Mouse (Mus musculus) forebrain, embryonic 14.5 days (tissue): Measurements from ENCODE around the gene H2-Eb2. TPM values are rescaled to one million over a fixed set of nuclear protein-coding genes. Genes with fewer than 3 reads are reported as not detected.

ENCODE experiments used
- ATAC-seq: fragments of 200-750 bp; cut with Nextera tagmentation; 2 replicates; pipeline ENCODE4 v1.8.0; 2017; ENCODE audit warnings: mild to moderate bottlenecking, moderate library complexity
- DNase-seq: peaks from one replicate; pipeline ENCODE4 v3.0.0-alpha.2; 2015; ENCODE audit warnings: low spot score
- H3K27ac ChIP-seq: fragments of 300-500 bp; sonication (generic); 2 replicates; pipeline ENCODE4 v1.5.1; 2014; ENCODE audit warnings: low read depth, mild to moderate bottlenecking, control low read depth, low read length, moderate library complexity
- H3K27me3 ChIP-seq: fragments of 300-500 bp; sonication (generic); replicated peaks from 2 replicates; pipeline ENCODE4 v1.6.1; 2014; ENCODE audit warnings: low read length, control low read depth, mixed read lengths; ENCODE audit not compliant: control insufficient read depth, insufficient read depth
- H3K36me3 ChIP-seq: fragments of 300-500 bp; sonication (generic); 2 replicates; pipeline ENCODE4 v1.6.1; 2014; ENCODE audit warnings: low read length, control low read depth; ENCODE audit not compliant: control insufficient read depth, insufficient read depth
- H3K4me1 ChIP-seq: fragments of 300-500 bp; sonication (generic); 2 replicates; pipeline ENCODE4 v1.6.1; 2014; ENCODE audit warnings: antibody characterized with exemption, low read length, control low read depth; ENCODE audit not compliant: control insufficient read depth, insufficient read depth
- H3K4me2 ChIP-seq: fragments of 300-500 bp; sonication (generic); 2 replicates; pipeline ENCODE4 v1.6.1; 2014; ENCODE audit warnings: mild to moderate bottlenecking, control low read depth, low read length
- H3K4me3 ChIP-seq: fragments of 300-500 bp; sonication (generic); 2 replicates; pipeline ENCODE4 v1.5.1; 2014; ENCODE audit warnings: low read depth, low read length, control low read depth
- H3K9ac ChIP-seq: fragments of 300-500 bp; sonication (generic); 2 replicates; pipeline ENCODE4 v1.6.1; 2014; ENCODE audit warnings: mild to moderate bottlenecking, low read length, control low read depth, moderate library complexity
- H3K9me3 ChIP-seq: fragments of 300-500 bp; sonication (generic); replicated peaks from 2 replicates; pipeline ENCODE4 v1.6.1; 2016; ENCODE audit warnings: low read length, control low read depth, mixed read lengths; ENCODE audit not compliant: control insufficient read depth
- WGBS: fragments of 180-500 bp; shearing (Covaris S2); extraction: QIAGEN DNeasy Blood & Tissue Kit; methylation state at CpG from one replicate; pipeline ENCODE4 v1.1.7; 2014; 5-methylcytosine and 5-hydroxymethylcytosine counted together
- polyA plus RNA-seq: library from polyadenylated mRNA; unstranded; fragments of >200 nt; fragmentation: Nextera tagmentation; extraction: Ambion mirVana; gene quantifications from 2 replicates; pipeline ENCODE4 v1.2.1, GENCODE M21; 2014

H2-Eb2 gene
- polyA plus RNA-seq, 1 experiment from 2014 or later = not detected

GRCm38 (mm10) chr17:34329807-34330206, 4.3 kb downstream of the H2-Eb2 start:
- Histone ChIP-seq H3K4me1 (no peaks in the 10 kb centered on the region), H3K4me2 (no peak overlapping the region), H3K27me3 (no peaks in the 10 kb centered on the region), H3K4me3 (no peak overlapping the region), H3K27ac (no peak overlapping the region), H3K9me3 (no peaks in the 10 kb centered on the region), H3K36me3 (no peaks in the 10 kb centered on the region), H3K9ac (no peak overlapping the region)
- 80% methylated on average over 2 of the region's 2 CpGs for WGBS
- DNase-seq (no peak), ATAC-seq (no peak)

GRCm38 (mm10) chr17:34331200-34331599, 5.7 kb downstream of the H2-Eb2 start:
- no peaks in the 10 kb centered on the region for H3K4me1 ChIP-seq
- H3K9me3 ChIP-seq = no peaks in the 10 kb centered on the region
- no peak overlapping the region for H3K4me3 ChIP-seq
- DNase-seq = no peak
- no peak overlapping the region for H3K9ac ChIP-seq
- H3K4me2 ChIP-seq = no peak overlapping the region
- no peaks in the 10 kb centered on the region for H3K27me3 ChIP-seq
- 97% methylated on average over 1 of the region's 1 CpGs for WGBS
- no peak overlapping the region for H3K27ac ChIP-seq
- no peaks in the 10 kb centered on the region for H3K36me3 ChIP-seq
- ATAC-seq = no peak

GRCm38 (mm10) chr17:34340619-34341402, 15.3 kb downstream of the H2-Eb2 start:
- Histone ChIP-seq H3K9ac (no peak overlapping the region), H3K36me3 (no peaks in the 10 kb centered on the region), H3K4me3 (no peak overlapping the region), H3K27ac (no peak overlapping the region), H3K4me2 (no peak overlapping the region), H3K27me3 (no peaks in the 10 kb centered on the region; the same call in 1 of the 2 replicates), H3K4me1 (no peaks in the 10 kb centered on the region), H3K9me3 (no peaks in the 10 kb centered on the region)
- 46% methylated on average over 3 of the region's 3 CpGs for WGBS
- DNase-seq (no peak), ATAC-seq (no peak)

GRCm38 (mm10) chr17:34344882-34345281, 19.4 kb downstream of the H2-Eb2 start:
- no peak for DNase-seq
- WGBS = 92% methylated on average over 4 of the region's 4 CpGs
- Histone ChIP-seq H3K27me3 (no peaks in the 10 kb centered on the region; the same call in 1 of the 2 replicates), H3K9me3 (no peaks in the 10 kb centered on the region), H3K27ac (no peak overlapping the region), H3K4me2 (no peak overlapping the region), H3K4me3 (no peak overlapping the region), H3K4me1 (no peaks in the 10 kb centered on the region), H3K36me3 (no peaks in the 10 kb centered on the region), H3K9ac (no peak overlapping the region)
- ATAC-seq = no peak

GRCm38 (mm10) chr17:34345486-34345885, 20.0 kb downstream of the H2-Eb2 start:
- no peak overlapping the region for H3K9ac ChIP-seq
- no peak overlapping the region for H3K4me2 ChIP-seq
- H3K27ac ChIP-seq = no peak overlapping the region
- ATAC-seq (no peak), DNase-seq (no peak)
- H3K27me3 ChIP-seq = no peaks in the 10 kb centered on the region; the same call in 1 of the 2 replicates
- no peaks in the 10 kb centered on the region for H3K4me1 ChIP-seq
- no peaks in the 10 kb centered on the region for H3K9me3 ChIP-seq
- no peak overlapping the region for H3K4me3 ChIP-seq
- no peaks in the 10 kb centered on the region for H3K36me3 ChIP-seq
- 87% methylated on average over 7 of the region's 7 CpGs for WGBS

- 77% methylated on average over 3 of the region's 3 CpGs for WGBS
These were observed 20.6 kb downstream of the H2-Eb2 start for GRCm38 (mm10) chr17:34346041-34346440.

GRCm38 (mm10) chr17:34347606-34348308, 22.3 kb downstream of the H2-Eb2 start:
- Histone ChIP-seq H3K27me3 (no peaks in the 10 kb centered on the region), H3K4me2 (no peak overlapping the region), H3K4me1 (no peaks in the 10 kb centered on the region), H3K4me3 (no peak overlapping the region), H3K27ac (no peak overlapping the region), H3K36me3 (no peaks in the 10 kb centered on the region), H3K9me3 (no peaks in the 10 kb centered on the region), H3K9ac (no peak overlapping the region)
- DNase-seq (peak; percentile 38), ATAC-seq (no peak)
- WGBS = 70% methylated on average over 6 of the region's 6 CpGs

More at GRCm38 (mm10) chr17:34346041-34346440, 20.6 kb downstream of the H2-Eb2 start:
- Histone ChIP-seq H3K4me2 (no peak overlapping the region), H3K36me3 (no peaks in the 10 kb centered on the region), H3K27ac (no peak overlapping the region), H3K9ac (no peak overlapping the region), H3K9me3 (no peaks in the 10 kb centered on the region), H3K4me1 (no peaks in the 10 kb centered on the region), H3K27me3 (no peaks in the 10 kb centered on the region), H3K4me3 (no peak overlapping the region)
- ATAC-seq (no peak), DNase-seq (no peak)

- no peak overlapping the region for H3K27ac ChIP-seq
- H3K4me2 ChIP-seq = no peak overlapping the region
- H3K9me3 ChIP-seq = no peaks in the 10 kb centered on the region
- DNase-seq = peak; percentile 89
- H3K4me1 ChIP-seq = no peaks in the 10 kb centered on the region
- no peaks in the 10 kb centered on the region for H3K27me3 ChIP-seq
- no peak overlapping the region for H3K4me3 ChIP-seq
- ATAC-seq = no peak
- H3K9ac ChIP-seq = no peak overlapping the region
- no peaks in the 10 kb centered on the region for H3K36me3 ChIP-seq
- 8% methylated on average over 4 of the region's 4 CpGs for WGBS
These were observed 24.0 kb downstream of the H2-Eb2 start for GRCm38 (mm10) chr17:34349429-34349828.

GRCm38 (mm10) chr17:34354539-34354938, 29.1 kb downstream of the H2-Eb2 start, which contains the start of gene Btnl2:
Gene Btnl2 (plus strand): TSS chr17:34354822.
- H3K27me3 ChIP-seq = no peaks in the 10 kb centered on the region
- H3K27ac ChIP-seq = no peak within 1 kb of the TSS
- no peaks in the 10 kb centered on the region for H3K9me3 ChIP-seq
- WGBS = 85% methylated on average over 5 of the region's 5 CpGs
- no peak within 1 kb of the TSS for H3K4me2 ChIP-seq
- ATAC-seq (no peak), DNase-seq (no peak)
- H3K9ac ChIP-seq = no peak within 1 kb of the TSS
- H3K4me3 ChIP-seq = no peak within 1 kb of the TSS
- no peaks in the 10 kb centered on the region for H3K36me3 ChIP-seq
- H3K4me1 ChIP-seq = no peaks in the 10 kb centered on the region
